24 mouse cellular contexts compared by ENCODE assay signal in the genomic region with DNA sequence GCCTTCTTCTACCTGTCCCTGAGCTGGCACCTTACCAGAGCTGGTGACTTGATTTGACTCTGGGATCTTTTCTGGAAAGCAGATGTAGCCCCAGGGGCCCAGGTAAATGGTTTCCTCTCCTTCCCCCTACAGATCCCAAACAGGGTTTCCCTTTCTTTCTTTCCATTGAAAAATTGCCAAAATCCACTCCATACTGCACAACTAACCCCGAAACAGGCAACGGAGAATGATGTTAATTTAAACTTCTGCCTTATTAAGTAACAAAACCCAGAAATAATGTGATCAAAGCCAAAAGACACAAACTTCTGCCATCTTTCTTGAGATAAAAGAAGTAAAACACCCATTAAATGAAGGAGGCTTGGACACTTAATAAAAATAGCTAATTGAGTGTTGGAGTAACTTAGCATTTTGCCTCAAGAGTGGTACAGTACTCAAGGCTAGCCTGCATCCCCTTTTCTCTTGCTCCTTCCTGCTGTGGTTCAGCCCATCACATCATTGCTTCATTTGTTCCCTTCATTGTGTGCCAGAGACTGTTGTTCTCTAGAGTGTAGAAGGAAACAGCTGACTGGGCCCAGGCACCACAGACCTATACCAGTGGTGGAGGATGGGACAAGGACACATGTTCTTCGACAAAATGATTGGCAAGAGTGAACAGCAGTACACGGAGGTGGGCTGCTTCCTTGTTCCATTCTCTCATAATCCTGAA.
A peak's percentile ranks its signal among the peaks of the same experiment; 100 is the strongest.
DNase-seq lines count a peak whose midpoint lies in the region; ATAC-seq lines count a peak whose summit lies in the region.
"Had no signal": no experiment of that assay in that cellular context is flagged by ENCODE, and none has a peak within 500 bp of the region (broad histone marks: within the 10 kb centered on the region; RNA-seq: fewer than 3 reads in every experiment).

No protein-coding gene starts in this region.

- no peak overlapping the region for H3K9ac ChIP-seq in heart, embryonic 14.5 days (ENCODE audit: low read length)
- H3K9ac ChIP-seq in lung, embryonic 16.5 days (ENCODE audit: low read length) = peak overlapping the region; percentile 8; the same call in 1 of the 2 replicates
- no peak overlapping the region for H3K9ac ChIP-seq in embryonic facial prominence, embryonic 14.5 days (ENCODE audit: low read depth, low read length)
- no peak overlapping the region for H3K9ac ChIP-seq in limb, embryonic 15.5 days
- H3K9ac ChIP-seq: hindbrain, embryonic 13.5 days; liver, embryonic 15.5 days; midbrain, embryonic 15.5 days had no signal

- DNase-seq in heart, postnatal 36 days = no peak
- no peak for DNase-seq in lung, postnatal 25 days (ENCODE audit: low spot score)
- DNase-seq in embryonic facial prominence, embryonic 14.5 days (ENCODE audit: low spot score) = peak; percentile 41
- DNase-seq in spleen, adult 12 weeks (ENCODE audit: low spot score) = no peak
- DNase-seq: adrenal gland, postnatal 36 days; cerebellum, adult 11-12 months; embryo, embryonic 11 days; gastrocnemius, postnatal 14 days; kidney, adult 9 months; kidney, postnatal 4 days; layer of hippocampus, adult 9-11 months; right cerebral cortex, postnatal 4 days had no signal

- intact Hi-C loops in heart, postnatal 36 days (cut with DNase I) = no loop called here

- no peak overlapping the region for H3K4me2 ChIP-seq in heart, embryonic 14.5 days (ENCODE audit: low read length)
- no peak overlapping the region for H3K4me2 ChIP-seq in lung, embryonic 16.5 days (ENCODE audit: low read depth, low read length)
- H3K4me2 ChIP-seq in embryonic facial prominence, embryonic 14.5 days (ENCODE audit: low read depth, low read length) = no peak overlapping the region
- H3K4me2 ChIP-seq in limb, embryonic 15.5 days = no peak overlapping the region
- H3K4me2 ChIP-seq: hindbrain, embryonic 13.5 days; liver, embryonic 15.5 days; midbrain, embryonic 15.5 days had no signal

- peaks cover 3 to 13% of the 10 kb centered on the region in 2 experiments; a peak in 2 of 4 replicates for H3K4me1 ChIP-seq in heart, embryonic 14.5 days (ENCODE audit: control insufficient read depth in 2 of 2, insufficient read depth in 2 of 2, low read length in 2 of 2)
- peaks cover 26% of the 10 kb centered on the region for H3K4me1 ChIP-seq in lung, embryonic 16.5 days (replicated peaks; ENCODE audit: control insufficient read depth, insufficient read depth, low read length)
- peaks cover 37% of the 10 kb centered on the region for H3K4me1 ChIP-seq in embryonic facial prominence, embryonic 14.5 days (ENCODE audit: control insufficient read depth, insufficient read depth, low read length)
- peaks cover 27% of the 10 kb centered on the region for H3K4me1 ChIP-seq in limb, embryonic 15.5 days
- H3K4me1 ChIP-seq: liver, embryonic 15.5 days; megakaryocyte, embryonic 14.5 days had no signal

- H3K4me3 ChIP-seq in heart, embryonic 14.5 days (ENCODE audit: control insufficient read depth in 1 of 2, insufficient read depth in 1 of 2, low read depth in 1 of 2, low read length in 2 of 2) = no peak overlapping the region
- no peak overlapping the region for H3K4me3 ChIP-seq in lung, embryonic 16.5 days (ENCODE audit: low read length)
- no peak overlapping the region for H3K4me3 ChIP-seq in embryonic facial prominence, embryonic 14.5 days (ENCODE audit: low read depth, low read length)
- H3K4me3 ChIP-seq in limb, embryonic 15.5 days = no peak overlapping the region
- H3K4me3 ChIP-seq: erythroblast, embryonic 14.5 days; hindbrain, embryonic 13.5 days; liver, embryonic 15.5 days; megakaryocyte, embryonic 14.5 days; midbrain, embryonic 15.5 days; myocyte had no signal

- no peaks in the 10 kb centered on the region for H3K9me3 ChIP-seq in heart, embryonic 14.5 days (ENCODE audit: control insufficient read depth, low read length)
- H3K9me3 ChIP-seq in lung, embryonic 16.5 days (ENCODE audit: control insufficient read depth, low read length) = no peaks in the 10 kb centered on the region
- H3K9me3 ChIP-seq in embryonic facial prominence, embryonic 14.5 days (ENCODE audit: control insufficient read depth, low read length) = no peaks in the 10 kb centered on the region
- H3K9me3 ChIP-seq in limb, embryonic 15.5 days = no peaks in the 10 kb centered on the region
- H3K9me3 ChIP-seq: hindbrain, embryonic 13.5 days; liver, embryonic 15.5 days; midbrain, embryonic 15.5 days had no signal

- no peaks in the 10 kb centered on the region for H3K27me3 ChIP-seq in heart, embryonic 14.5 days (ENCODE audit: control insufficient read depth, insufficient read depth, low read length)
- H3K27me3 ChIP-seq in lung, embryonic 16.5 days (ENCODE audit: control insufficient read depth, insufficient read depth, low read depth, low read length) = no peaks in the 10 kb centered on the region
- no peaks in the 10 kb centered on the region for H3K27me3 ChIP-seq in embryonic facial prominence, embryonic 14.5 days (replicated peaks; ENCODE audit: control insufficient read depth, insufficient read depth, low read length)
- H3K27me3 ChIP-seq in limb, embryonic 15.5 days = no peaks in the 10 kb centered on the region
- H3K27me3 ChIP-seq: hindbrain, embryonic 13.5 days; liver, embryonic 15.5 days; megakaryocyte, embryonic 14.5 days; midbrain, embryonic 15.5 days had no signal

- ATAC-seq in heart, embryonic 14.5 days (ENCODE audit: insufficient number of reproducible peaks, insufficient read depth, low FRiP score, low read depth) = no peak
- peak; percentile 90 for ATAC-seq in lung, embryonic 16.5 days (ENCODE audit: low read depth)
- no peak for ATAC-seq in embryonic facial prominence, embryonic 14.5 days (ENCODE audit: low read depth)
- ATAC-seq in limb, embryonic 15.5 days (ENCODE audit: insufficient number of reproducible peaks, low FRiP score, low TSS enrichment, low read depth) = no peak
- ATAC-seq: forebrain, embryonic 14.5 days; inflammation-experienced regulatory T-cells, adult 6 months; midbrain, embryonic 15.5 days had no signal

- 66% methylated on average over 4 of the region's 4 CpGs for WGBS in heart, embryonic 14.5 days
- WGBS in lung, embryonic 16.5 days = 60% methylated on average over 4 of the region's 4 CpGs
- WGBS in embryonic facial prominence, embryonic 14.5 days = 65% methylated on average over 4 of the region's 4 CpGs
- 57% methylated on average over 4 of the region's 4 CpGs for WGBS in limb, embryonic 15.5 days

- H3K27ac ChIP-seq in heart, embryonic 14.5 days (replicated peaks in 1 of 2; ENCODE audit: control insufficient read depth in 1 of 2, insufficient read depth in 1 of 2, low read depth in 2 of 2, low read length in 2 of 2) = peak overlapping the region; percentile 27 to 58; a peak in 3 of 4 replicates
- H3K27ac ChIP-seq in lung, embryonic 16.5 days (ENCODE audit: low read length) = peak overlapping the region; percentile 87
- peak overlapping the region; percentile 77 for H3K27ac ChIP-seq in embryonic facial prominence, embryonic 14.5 days (replicated peaks; ENCODE audit: low read depth, low read length)
- peak overlapping the region; percentile 79 for H3K27ac ChIP-seq in limb, embryonic 15.5 days
- H3K27ac ChIP-seq: hindbrain, embryonic 13.5 days; liver, embryonic 15.5 days; midbrain, embryonic 15.5 days; stomach, postnatal 0 days had no signal

- no peaks in the 10 kb centered on the region for H3K36me3 ChIP-seq in heart, embryonic 14.5 days (ENCODE audit: control insufficient read depth, insufficient read depth, low read length)
- H3K36me3 ChIP-seq in lung, embryonic 16.5 days (ENCODE audit: control insufficient read depth, insufficient read depth, low read length) = no peaks in the 10 kb centered on the region
- H3K36me3 ChIP-seq in embryonic facial prominence, embryonic 14.5 days (ENCODE audit: control insufficient read depth, insufficient read depth, low read length) = no peaks in the 10 kb centered on the region
- H3K36me3 ChIP-seq in limb, embryonic 15.5 days = no peaks in the 10 kb centered on the region
- H3K36me3 ChIP-seq: hindbrain, embryonic 13.5 days; liver, embryonic 15.5 days; midbrain, embryonic 15.5 days had no signal
